Mouse (Mus musculus): ENCODE measurements at regions not wholly inside any gene's neighbourhood (a gene's known extent, or its start where the extent isn't known, plus 50 kb on each side); places are given as distances from the start of the nearest gene placed in this dataset.

DNA sequence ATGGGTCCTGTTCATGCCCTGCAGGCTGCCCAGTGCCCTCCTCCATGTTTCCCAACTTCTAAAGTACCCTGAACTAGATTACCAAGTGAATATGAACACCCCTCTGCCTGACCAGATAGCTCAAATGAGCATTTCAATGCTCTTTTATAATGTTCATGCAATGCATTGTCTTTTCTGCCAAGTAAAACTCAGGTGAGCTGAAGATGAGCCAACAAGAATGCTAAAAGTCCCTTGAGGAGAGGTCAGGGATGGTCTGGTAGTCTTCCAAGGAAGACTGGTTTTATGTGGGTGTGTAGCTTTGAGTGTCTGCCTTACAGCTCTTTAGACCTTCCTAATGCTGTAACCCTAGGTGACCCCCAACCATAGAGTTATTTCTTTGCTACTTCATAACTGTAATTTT lies 58.0 kb upstream of the Abca12 start:
- no peaks in the 10 kb centered on the region for H3K36me3 ChIP-seq
- no peaks in the 10 kb centered on the region for H3K4me1 ChIP-seq (replicated peaks)
- H3K4me3 ChIP-seq (replicated peaks): no peak overlapping the region
- H3K4me2 ChIP-seq (replicated peaks): no peak overlapping the region
- ATAC-seq: no peak
- H3K27ac ChIP-seq: no peak overlapping the region
- H3K27me3 ChIP-seq (replicated peaks): no peaks in the 10 kb centered on the region
- no peak overlapping the region for H3K9ac ChIP-seq
- no peaks in the 10 kb centered on the region for H3K9me3 ChIP-seq

DNA sequence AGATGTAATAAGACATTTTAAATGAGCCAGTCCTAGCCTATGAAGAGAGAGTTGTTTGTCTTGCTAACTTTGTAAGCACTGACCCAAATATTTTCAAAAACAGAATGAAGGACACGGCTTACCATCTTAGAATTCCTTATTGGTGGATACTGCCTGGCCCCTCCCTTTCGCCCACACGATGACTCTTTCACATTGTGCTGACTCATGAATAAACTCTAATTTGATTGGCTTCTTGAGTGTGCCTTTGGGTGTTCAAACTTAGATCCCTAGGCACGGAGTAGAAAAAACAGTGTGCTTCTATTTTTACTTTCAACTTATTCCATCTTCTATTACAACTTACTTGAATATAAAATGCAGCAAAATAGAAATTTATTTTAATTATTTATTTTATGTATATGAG lies 68.4 kb upstream of the Abca12 start:
- H3K36me3 ChIP-seq: no peaks in the 10 kb centered on the region
- H3K27ac ChIP-seq: no peak overlapping the region
- no peak overlapping the region for H3K4me2 ChIP-seq (replicated peaks)
- H3K27me3 ChIP-seq (replicated peaks): no peaks in the 10 kb centered on the region
- ATAC-seq: no peak
- 97% methylated on average over 4 of the region's 4 CpGs for WGBS
- no peaks in the 10 kb centered on the region for H3K9me3 ChIP-seq
- no peaks in the 10 kb centered on the region for H3K4me1 ChIP-seq (replicated peaks)
- H3K9ac ChIP-seq: no peak overlapping the region
- H3K4me3 ChIP-seq (replicated peaks): no peak overlapping the region

- no peak overlapping the region for H3K27ac ChIP-seq
- WGBS: 60% methylated on average over 4 of the region's 4 CpGs
Observed at GRCm38 (mm10) chr1:71494576-71494975, 62.4 kb upstream of the Atic start.

DNA sequence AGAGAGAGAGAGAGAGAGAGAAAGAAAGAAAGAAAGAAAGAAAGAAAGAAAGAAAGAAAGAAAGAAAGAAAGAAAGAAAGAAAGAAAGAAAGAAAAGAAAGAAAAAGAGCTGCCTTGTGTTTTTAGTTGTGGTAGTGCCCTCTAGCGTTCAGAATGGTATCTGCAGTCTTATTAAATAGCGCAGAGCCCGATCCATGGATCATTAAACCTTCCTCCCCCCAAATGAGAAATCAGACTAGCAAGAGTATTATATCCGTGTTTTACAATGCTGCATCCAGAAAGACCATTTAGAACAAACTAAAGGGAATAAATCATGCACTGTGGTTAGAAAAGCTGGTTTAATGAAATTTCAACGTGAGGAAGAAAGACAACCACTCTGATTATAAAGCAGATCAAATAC lies 51.1 kb upstream of the Atic start:
- Histone ChIP-seq H3K9me3 (no peaks in the 10 kb centered on the region), H3K27me3 (replicated peaks) (no peaks in the 10 kb centered on the region), H3K4me1 (replicated peaks) (no peaks in the 10 kb centered on the region), H3K27ac (no peak overlapping the region), H3K9ac (no peak overlapping the region), H3K4me2 (replicated peaks) (peak overlapping the region; percentile 3; the same call in 1 of the 2 replicates), H3K4me3 (replicated peaks) (no peak overlapping the region), H3K36me3 (no peaks in the 10 kb centered on the region)
- no peak for ATAC-seq
- WGBS: 6% methylated on average over 5 of the region's 5 CpGs

More at GRCm38 (mm10) chr1:71494576-71494975, 62.4 kb upstream of the Atic start:
- H3K9ac ChIP-seq: no peak overlapping the region
- no peak overlapping the region for H3K4me3 ChIP-seq (replicated peaks)
- no peaks in the 10 kb centered on the region for H3K9me3 ChIP-seq
- no peaks in the 10 kb centered on the region for H3K4me1 ChIP-seq (replicated peaks)
- no peaks in the 10 kb centered on the region for H3K36me3 ChIP-seq
- H3K27me3 ChIP-seq (replicated peaks): no peaks in the 10 kb centered on the region
- H3K4me2 ChIP-seq (replicated peaks): no peak overlapping the region
- ATAC-seq: no peak

GRCm38 (mm10) chr1:71506534-71506933 lies 50.4 kb upstream of the Atic start:
- H3K4me2 ChIP-seq (replicated peaks): peak overlapping the region; percentile 3; the same call in 1 of the 2 replicates
- no peak overlapping the region for H3K9ac ChIP-seq
- H3K9me3 ChIP-seq: no peaks in the 10 kb centered on the region
- no peaks in the 10 kb centered on the region for H3K27me3 ChIP-seq (replicated peaks)
- whole genome bisulfite sequencing: 39% methylated on average over 3 of the region's 3 CpGs
- ATAC-seq: 0 out of 2 replicates have a peak, but pooled peaks have one; percentile 31
- no peak overlapping the region for H3K27ac ChIP-seq
- H3K4me3 ChIP-seq (replicated peaks): no peak overlapping the region
- no peaks in the 10 kb centered on the region for H3K4me1 ChIP-seq (replicated peaks)
- no peaks in the 10 kb centered on the region for H3K36me3 ChIP-seq
